Mouse (Mus musculus) heart, adult 2 months (tissue): ENCODE measurements at regions not wholly inside any gene's neighbourhood (a gene's known extent, or its start where the extent isn't known, plus 50 kb on each side); places are given as distances from the start of the nearest gene placed in this dataset.

Source experiments
- DNase-seq, 2 experiments: peaks; one replicate each; pipeline ENCODE4 v3.0.0; 2021
- H3K27ac ChIP-seq: fragments of 200-600 bp; 2 replicates; pipeline ENCODE4 v1.8.1; 2022
- H3K27me3 ChIP-seq: fragments of 200-500 bp; 2 replicates; pipeline ENCODE4 v1.6.1; 2012; ENCODE audit warnings: mild to moderate bottlenecking, low read length, inconsistent platforms, mixed read lengths; ENCODE audit not compliant: control insufficient read depth, insufficient read depth
- H3K36me3 ChIP-seq: fragments of 200-500 bp; 2 replicates; pipeline ENCODE4 v1.6.1; 2012; ENCODE audit warnings: low read length, inconsistent platforms; ENCODE audit not compliant: control insufficient read depth, insufficient read depth
- H3K4me1 ChIP-seq: fragments of 200-500 bp; 2 replicates; pipeline ENCODE4 v1.6.1; 2011; ENCODE audit warnings: low read length; ENCODE audit not compliant: control insufficient read depth, insufficient read depth
- H3K4me3 ChIP-seq: fragments of 200-600 bp; 2 replicates; pipeline ENCODE4 v1.8.1; 2022
- H3K79me2 ChIP-seq: fragments of 200-500 bp; replicated peaks from 2 replicates; pipeline ENCODE4 v1.6.1; 2012; ENCODE audit warnings: mild to moderate bottlenecking, inconsistent platforms, low read length, moderate library complexity, mixed read lengths; ENCODE audit not compliant: control insufficient read depth, insufficient read depth
- H3K9ac ChIP-seq: fragments of 200-500 bp; 2 replicates; pipeline ENCODE4 v1.6.1; 2012; ENCODE audit warnings: low read depth, mild to moderate bottlenecking, control low read depth, inconsistent platforms, low read length, mixed read lengths
- CTCF ChIP-seq: fragments of 200-600 bp; IDR thresholded peaks from 2 replicates; pipeline ENCODE4 v1.8.1; 2022; ENCODE audit warnings: antibody characterized with exemption, mild to moderate bottlenecking, moderate library complexity
- EP300 ChIP-seq: fragments of 200-500 bp; IDR thresholded peaks from 2 replicates; pipeline ENCODE4 v1.6.1; 2011; ENCODE audit warnings: low read depth, low read length, control low read depth; ENCODE audit not compliant: insufficient read depth
- POLR2A ChIP-seq: fragments of 200-500 bp; IDR thresholded peaks from 2 replicates; pipeline ENCODE4 v1.6.1; 2011; ENCODE audit warnings: mild to moderate bottlenecking, low read depth, low read length, control low read depth; ENCODE audit not compliant: insufficient read depth
- WGBS: fragments of 180-500 bp; shearing (Covaris S2); methylation state at CpG from one replicate; pipeline ENCODE4 v1.1.7; 2018; 5-methylcytosine and 5-hydroxymethylcytosine counted together
- intact Hi-C: fragments of 180-260 bp; cut with DNase I; formaldehyde crosslinking; loops from one replicate; pipeline ENCODE4 v1.15.1; 2025

DNA sequence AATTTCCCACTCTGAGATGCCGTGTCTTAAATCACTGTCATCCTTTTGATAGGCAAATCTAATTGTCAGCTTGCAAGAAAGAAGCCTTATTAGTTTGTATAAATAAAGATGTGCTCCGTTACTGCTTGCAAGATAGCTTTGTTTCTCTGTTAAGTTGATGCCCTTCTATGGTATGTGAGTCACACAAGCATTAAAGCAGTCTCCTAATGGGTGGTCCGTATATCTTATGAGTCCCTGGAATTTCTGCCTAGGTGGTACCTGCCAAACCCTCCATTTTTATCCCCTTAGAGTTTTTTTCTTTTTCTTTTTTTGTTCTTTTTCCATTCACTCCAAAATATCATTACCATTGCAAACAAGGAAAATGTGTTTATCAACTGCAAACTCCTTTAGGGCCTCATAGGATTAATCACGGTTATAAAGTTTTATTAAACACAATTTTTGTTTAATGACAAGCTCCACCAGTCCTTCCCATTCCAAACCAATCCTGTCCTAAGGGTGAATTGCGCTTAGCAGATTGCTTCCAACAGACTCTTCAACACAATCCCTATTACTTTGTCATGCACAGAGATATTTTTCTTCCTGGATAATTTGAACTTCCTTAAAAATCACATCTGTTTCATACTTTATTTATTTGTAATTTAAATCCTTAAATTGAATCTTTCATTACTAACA lies 178.7 kb upstream of the Tbc1d5 start:
- H3K9ac ChIP-seq, result no peak overlapping the region
- DNase-seq, result no peak
- intact Hi-C loops, result no loop called here
- no peaks in the 10 kb centered on the region for H3K36me3 ChIP-seq
- H3K79me2 ChIP-seq, result no peaks in the 10 kb centered on the region
- 72% methylated on average over 5 of the region's 5 CpGs for WGBS
- no peaks in the 10 kb centered on the region for H3K27me3 ChIP-seq
- H3K27ac ChIP-seq, result no peak overlapping the region
- TF ChIP-seq CTCF, result no peak
- TF ChIP-seq POLR2A, result no peak
- no peak for TF ChIP-seq EP300
- no peak overlapping the region for H3K4me3 ChIP-seq
- H3K4me1 ChIP-seq, result no peaks in the 10 kb centered on the region

DNA sequence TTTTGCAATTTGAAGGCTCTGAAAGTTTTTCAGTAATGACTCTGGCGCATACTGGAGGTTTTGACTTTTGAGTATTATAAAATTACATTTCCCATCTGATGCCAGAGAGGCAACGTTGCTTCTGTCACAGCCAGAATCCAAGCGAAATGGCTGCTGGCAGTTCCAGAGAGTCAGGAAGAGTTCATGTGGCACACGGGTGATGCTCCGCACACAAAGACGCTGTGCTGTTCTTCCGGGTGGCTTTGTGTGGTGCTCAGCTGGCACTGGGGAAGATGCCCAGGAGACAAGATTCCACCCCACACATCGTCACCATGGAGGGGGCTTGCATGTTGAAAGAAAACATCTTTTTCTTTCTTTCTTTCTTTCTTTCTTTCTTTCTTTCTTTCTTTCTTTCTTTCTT lies 177.3 kb upstream of the Tbc1d5 start:
- no peak for TF ChIP-seq POLR2A
- no peak for TF ChIP-seq CTCF
- no peak for TF ChIP-seq EP300
- H3K9ac ChIP-seq, result no peak overlapping the region
- H3K4me1 ChIP-seq, result no peaks in the 10 kb centered on the region
- intact Hi-C loops, result no loop called here
- WGBS, result 88% methylated on average over 8 of the region's 8 CpGs
- H3K36me3 ChIP-seq, result no peaks in the 10 kb centered on the region
- H3K27ac ChIP-seq, result no peak overlapping the region
- H3K27me3 ChIP-seq, result no peaks in the 10 kb centered on the region
- H3K4me3 ChIP-seq, result no peak overlapping the region
- no peak for DNase-seq
- H3K79me2 ChIP-seq, result no peaks in the 10 kb centered on the region

DNA sequence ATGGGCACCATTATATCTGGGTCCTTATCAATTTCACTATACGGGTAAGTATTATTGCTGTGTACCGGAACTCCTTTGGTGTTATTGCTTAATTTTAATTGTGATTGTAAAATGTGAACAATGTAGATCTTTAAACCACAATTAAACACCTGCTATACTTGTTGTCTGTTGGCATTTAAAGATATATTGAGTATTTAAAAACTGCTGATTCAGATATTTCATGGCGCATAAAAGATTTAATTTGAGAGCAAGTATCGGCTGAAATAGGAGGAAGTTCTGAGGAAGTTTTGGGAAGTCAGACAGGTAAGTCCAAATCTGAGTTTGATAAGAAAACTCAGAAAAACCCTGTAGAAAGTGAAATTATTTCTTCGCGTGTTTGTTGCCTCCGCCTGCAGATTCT lies 142.7 kb upstream of the Tbc1d5 start:
- H3K4me1 ChIP-seq, result no peaks in the 10 kb centered on the region
- TF ChIP-seq CTCF (no peak), POLR2A (no peak), EP300 (no peak)
- no peaks in the 10 kb centered on the region for H3K27me3 ChIP-seq
- H3K4me3 ChIP-seq, result no peak overlapping the region
- intact Hi-C loops, result no loop called here
- no peaks in the 10 kb centered on the region for H3K36me3 ChIP-seq
- 80% methylated on average over 7 of the region's 7 CpGs for WGBS
- DNase-seq, result no peak
- H3K9ac ChIP-seq, result no peak overlapping the region
- H3K79me2 ChIP-seq, result no peaks in the 10 kb centered on the region
- H3K27ac ChIP-seq, result no peak overlapping the region

DNA sequence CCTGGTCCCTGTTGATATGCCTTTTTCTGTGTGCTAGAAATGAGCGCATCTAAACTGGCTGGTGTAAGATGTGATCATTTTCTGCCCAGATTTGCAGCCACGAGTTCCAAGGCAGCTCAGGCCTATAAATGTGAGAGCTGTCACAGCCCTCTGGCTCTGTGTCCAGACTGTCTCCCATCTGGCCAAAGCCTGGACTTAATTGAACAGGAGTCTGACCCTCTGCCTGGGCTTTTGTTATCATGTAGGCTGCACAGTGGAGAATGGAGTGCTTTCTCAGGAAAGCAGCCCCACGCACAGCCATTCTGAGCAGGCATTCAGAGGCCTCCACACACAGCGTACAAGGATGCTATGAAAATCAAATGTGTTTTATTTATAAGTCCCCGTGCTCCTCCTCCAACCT lies 141.9 kb upstream of the Tbc1d5 start:
- no peak for DNase-seq
- H3K4me3 ChIP-seq, result no peak overlapping the region
- H3K9ac ChIP-seq, result no peak overlapping the region
- intact Hi-C loops, result no loop called here
- H3K36me3 ChIP-seq, result no peaks in the 10 kb centered on the region
- no peaks in the 10 kb centered on the region for H3K27me3 ChIP-seq
- no peaks in the 10 kb centered on the region for H3K79me2 ChIP-seq
- no peak overlapping the region for H3K27ac ChIP-seq
- no peaks in the 10 kb centered on the region for H3K4me1 ChIP-seq
- TF ChIP-seq POLR2A (no peak), EP300 (no peak), CTCF (no peak)
- WGBS, result 77% methylated on average over 5 of the region's 5 CpGs

DNA sequence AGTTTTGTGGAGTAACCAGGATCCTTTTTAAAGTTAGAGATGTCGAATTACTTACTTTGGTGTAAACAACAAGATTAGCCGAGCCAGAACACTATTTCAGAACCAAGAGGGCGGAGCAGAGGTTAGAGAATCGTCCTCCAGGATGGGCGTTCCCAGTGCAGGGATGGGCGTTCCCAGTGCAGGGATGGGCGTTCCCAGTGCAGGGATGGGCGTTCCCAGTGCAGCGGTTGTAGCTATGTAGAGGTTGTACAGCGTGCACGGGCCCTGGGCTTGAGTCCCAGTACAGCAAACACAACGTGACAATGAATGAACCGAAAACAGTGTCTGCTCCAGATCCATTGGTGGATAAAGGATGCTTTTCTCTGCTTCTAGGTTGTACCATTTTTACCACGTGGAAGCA lies 125.8 kb upstream of the Tbc1d5 start:
- Histone ChIP-seq H3K27ac (no peak overlapping the region), H3K36me3 (no peaks in the 10 kb centered on the region), H3K4me3 (no peak overlapping the region), H3K4me1 (no peaks in the 10 kb centered on the region), H3K79me2 (no peaks in the 10 kb centered on the region), H3K27me3 (no peaks in the 10 kb centered on the region), H3K9ac (no peak overlapping the region)
- intact Hi-C loops, result no loop called here
- TF ChIP-seq EP300, result no peak
- TF ChIP-seq POLR2A, result no peak
- TF ChIP-seq CTCF, result no peak
- 48% methylated on average over 14 of the region's 14 CpGs for WGBS
- DNase-seq, result peak; percentile 6 to 28

DNA sequence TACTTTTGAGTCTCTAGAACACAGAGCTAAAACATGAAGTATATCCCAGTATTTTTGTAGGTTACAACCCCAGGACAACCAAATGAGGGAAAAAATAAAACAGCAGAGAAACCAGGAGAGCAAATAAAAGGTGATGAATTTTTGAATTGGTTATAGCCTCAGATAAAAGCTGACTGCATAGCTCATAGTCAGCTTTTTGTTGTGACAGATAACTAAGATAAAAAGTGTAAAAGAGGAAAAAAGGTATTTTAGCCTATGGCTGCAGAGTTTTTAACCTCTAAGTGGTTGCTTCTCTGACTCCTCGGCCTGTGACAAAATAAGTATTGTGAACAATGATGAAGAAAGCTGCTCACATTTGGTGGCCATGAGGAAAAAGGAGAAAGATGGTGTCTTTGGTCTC lies 111.6 kb upstream of the Tbc1d5 start:
- DNase-seq, result no peak
- Histone ChIP-seq H3K79me2 (no peaks in the 10 kb centered on the region), H3K27me3 (no peaks in the 10 kb centered on the region), H3K27ac (no peak overlapping the region), H3K36me3 (no peaks in the 10 kb centered on the region), H3K9ac (no peak overlapping the region), H3K4me1 (no peaks in the 10 kb centered on the region), H3K4me3 (no peak overlapping the region)
- 94% methylated on average over 1 of the region's 1 CpGs for WGBS
- TF ChIP-seq CTCF (no peak), EP300 (no peak), POLR2A (no peak)
- intact Hi-C loops, result no loop called here
